Mouse (Mus musculus) thymus, adult 2 months (tissue): Measurements from ENCODE around the gene Slc7a5.

ENCODE experiments used
- CTCF ChIP-seq: fragments of 200-500 bp; IDR thresholded peaks from 2 replicates; pipeline ENCODE4 v1.5.1; 2012; ENCODE audit warnings: mild to moderate bottlenecking, control low read depth, low read length, moderate library complexity, borderline replicate concordance; ENCODE audit not compliant: control insufficient read depth, poor library complexity, insufficient read depth; ENCODE audit errors: extremely low read depth
- POLR2A ChIP-seq: fragments of 200-500 bp; IDR thresholded peaks from 2 replicates; pipeline ENCODE4 v1.6.1; 2012; ENCODE audit warnings: mild to moderate bottlenecking, low read length, control low read depth, moderate library complexity; ENCODE audit not compliant: control insufficient read depth, poor library complexity, insufficient read depth; ENCODE audit errors: extremely low read depth

- no peak for TF ChIP-seq CTCF
- TF ChIP-seq POLR2A = no peak
These were observed 64.2 kb downstream of the Slc7a5 start for GRCm38 (mm10) chr8:121843184-121843733.
